Mouse (Mus musculus) midbrain, embryonic 13.5 days (tissue): ENCODE measurements around the gene Diras2. TPM values are rescaled to one million over a fixed set of nuclear protein-coding genes. Genes with fewer than 3 reads are reported as not detected.

ENCODE experiments used
- ATAC-seq: fragments of 200-750 bp; cut with Nextera tagmentation; 2 replicates; pipeline ENCODE4 v1.8.0; 2017; ENCODE audit warnings: mild to moderate bottlenecking, moderate TSS enrichment, moderate library complexity
- H3K27ac ChIP-seq: fragments of 300-500 bp; sonication (generic); 2 replicates; pipeline ENCODE4 v1.5.1; 2015; ENCODE audit warnings: inconsistent platforms, mild to moderate bottlenecking, moderate library complexity
- H3K27me3 ChIP-seq: fragments of 300-500 bp; sonication (generic); 2 replicates; pipeline ENCODE4 v1.6.1; 2015; ENCODE audit warnings: mild to moderate bottlenecking, inconsistent platforms
- H3K36me3 ChIP-seq: fragments of 300-500 bp; sonication (generic); 2 replicates; pipeline ENCODE4 v1.6.1; 2015; ENCODE audit warnings: mild to moderate bottlenecking, inconsistent platforms
- H3K4me1 ChIP-seq: fragments of 300-500 bp; sonication (generic); replicated peaks from 2 replicates; pipeline ENCODE4 v1.6.1; 2015; ENCODE audit warnings: inconsistent platforms
- H3K4me2 ChIP-seq: fragments of 300-500 bp; sonication (generic); replicated peaks from 2 replicates; pipeline ENCODE4 v1.6.1; 2015; ENCODE audit warnings: moderate library complexity, mild to moderate bottlenecking, inconsistent platforms
- H3K4me3 ChIP-seq: fragments of 300-500 bp; sonication (generic); replicated peaks from 2 replicates; pipeline ENCODE4 v1.5.1; 2015; ENCODE audit warnings: mild to moderate bottlenecking, inconsistent platforms
- H3K9ac ChIP-seq: fragments of 300-500 bp; sonication (generic); replicated peaks from 2 replicates; pipeline ENCODE4 v1.6.1; 2015; ENCODE audit warnings: mild to moderate bottlenecking, inconsistent platforms
- H3K9me3 ChIP-seq: fragments of 300-500 bp; sonication (generic); 2 replicates; pipeline ENCODE4 v1.6.1; 2016; ENCODE audit warnings: mild to moderate bottlenecking, inconsistent platforms
- WGBS: fragments of 180-500 bp; shearing (Covaris S2); methylation state at CpG from one replicate; pipeline ENCODE4 v1.1.7; 2015; 5-methylcytosine and 5-hydroxymethylcytosine counted together
- polyA plus RNA-seq: library from polyadenylated mRNA; unstranded; fragments of >200 nt; fragmentation: Nextera tagmentation; extraction: Ambion mirVana; gene quantifications from 2 replicates; pipeline ENCODE4 v1.2.1, GENCODE M21; 2015

The Diras2 gene
- polyA plus RNA-seq, 1 experiment from 2014 or later = 1.8 TPM

DNA sequence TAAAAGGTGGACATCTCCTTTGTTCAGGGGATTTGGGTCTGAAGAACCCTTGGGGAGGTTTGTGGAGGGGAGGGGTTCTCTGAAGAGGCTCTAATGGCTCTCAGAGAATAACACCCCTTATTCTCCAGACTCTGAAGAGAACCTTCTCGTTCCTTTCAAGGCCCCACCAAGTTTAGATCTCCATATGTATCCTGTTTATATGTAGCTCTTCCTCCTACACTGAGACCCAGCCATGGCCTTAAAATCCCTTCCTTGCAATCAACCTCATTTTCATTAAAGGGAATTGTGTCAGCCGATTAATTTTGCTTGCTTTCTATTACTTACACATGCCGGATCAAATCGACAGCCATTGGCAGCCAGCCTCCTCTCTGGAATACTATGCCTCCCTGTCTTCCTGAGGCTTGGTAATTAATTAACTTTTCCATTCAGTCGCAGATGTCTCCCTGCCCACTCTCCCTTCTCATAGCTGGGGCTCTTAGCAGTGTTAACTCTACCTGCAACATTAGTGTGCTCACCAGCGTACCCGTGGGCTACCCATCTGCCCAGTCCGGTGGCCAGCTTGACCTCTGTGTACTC lies 38.2 kb upstream of the Diras2 start:
- Histone ChIP-seq H3K27me3 (peaks cover 4% of the 10 kb centered on the region; the same call in 1 of the 2 replicates), H3K9me3 (no peaks in the 10 kb centered on the region), H3K36me3 (no peaks in the 10 kb centered on the region), H3K9ac (no peak overlapping the region), H3K4me1 (peaks cover 6% of the 10 kb centered on the region; the same call in 1 of the 2 replicates), H3K4me2 (no peak overlapping the region), H3K27ac (no peak overlapping the region), H3K4me3 (no peak overlapping the region)
- WGBS = 61% methylated on average over 8 of the region's 8 CpGs
- ATAC-seq = no peak

DNA sequence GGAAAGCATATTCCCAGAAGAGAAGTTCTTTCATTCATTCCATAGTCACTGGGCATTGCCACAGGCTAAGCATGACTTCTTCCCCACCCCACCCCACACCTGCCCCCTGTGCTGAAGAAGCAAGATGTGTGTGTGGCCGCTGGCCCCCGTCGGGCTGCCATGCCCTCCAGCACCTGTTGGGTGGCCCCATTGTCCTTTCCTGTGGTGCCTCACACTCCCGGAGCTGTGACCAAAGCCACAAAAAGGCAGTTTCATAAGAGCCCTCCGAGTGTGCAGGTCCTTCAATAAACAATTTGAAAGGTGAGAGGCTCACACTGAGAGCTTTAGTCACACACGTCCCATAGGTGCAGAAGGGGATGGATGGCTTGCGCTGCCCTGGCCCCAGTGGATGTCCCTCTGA lies 35.7 kb upstream of the Diras2 start:
- no peak overlapping the region for H3K9ac ChIP-seq
- H3K4me2 ChIP-seq = no peak overlapping the region
- WGBS = 71% methylated on average over 7 of the region's 7 CpGs
- peaks cover 19% of the 10 kb centered on the region for H3K4me1 ChIP-seq
- no peak overlapping the region for H3K27ac ChIP-seq
- no peaks in the 10 kb centered on the region for H3K9me3 ChIP-seq
- no peak overlapping the region for H3K4me3 ChIP-seq
- H3K36me3 ChIP-seq = no peaks in the 10 kb centered on the region
- ATAC-seq = no peak
- peaks cover 15% of the 10 kb centered on the region for H3K27me3 ChIP-seq

DNA sequence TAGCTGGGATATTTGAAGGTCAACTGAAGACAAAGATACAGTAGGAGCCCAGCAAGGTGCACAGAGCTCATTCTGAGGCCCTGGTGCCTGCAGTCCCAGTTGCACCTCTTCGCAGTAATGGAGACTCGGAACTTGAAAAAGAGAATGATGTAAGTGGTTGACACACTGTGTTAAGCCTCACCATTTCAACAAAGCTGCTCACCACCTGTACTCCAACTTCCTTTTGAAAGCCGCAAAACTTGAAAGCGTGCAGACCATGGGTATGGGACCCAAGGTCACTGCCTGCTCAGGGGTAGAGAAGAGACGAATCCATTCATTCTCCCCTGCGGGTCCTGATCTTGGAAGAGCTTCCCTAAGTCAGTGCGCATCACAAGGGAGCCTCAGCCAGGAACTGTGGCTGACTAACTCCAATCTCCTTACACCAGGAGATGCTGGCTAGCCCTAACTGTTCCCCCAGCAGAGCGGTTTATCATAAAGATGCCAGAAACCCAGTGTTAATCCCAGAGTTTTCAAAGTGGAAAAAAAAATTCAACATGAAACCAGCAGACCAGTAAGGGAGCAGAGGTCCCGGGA lies 35.2 kb upstream of the Diras2 start:
- no peak for ATAC-seq
- WGBS = 87% methylated on average over 9 of the region's 9 CpGs

DNA sequence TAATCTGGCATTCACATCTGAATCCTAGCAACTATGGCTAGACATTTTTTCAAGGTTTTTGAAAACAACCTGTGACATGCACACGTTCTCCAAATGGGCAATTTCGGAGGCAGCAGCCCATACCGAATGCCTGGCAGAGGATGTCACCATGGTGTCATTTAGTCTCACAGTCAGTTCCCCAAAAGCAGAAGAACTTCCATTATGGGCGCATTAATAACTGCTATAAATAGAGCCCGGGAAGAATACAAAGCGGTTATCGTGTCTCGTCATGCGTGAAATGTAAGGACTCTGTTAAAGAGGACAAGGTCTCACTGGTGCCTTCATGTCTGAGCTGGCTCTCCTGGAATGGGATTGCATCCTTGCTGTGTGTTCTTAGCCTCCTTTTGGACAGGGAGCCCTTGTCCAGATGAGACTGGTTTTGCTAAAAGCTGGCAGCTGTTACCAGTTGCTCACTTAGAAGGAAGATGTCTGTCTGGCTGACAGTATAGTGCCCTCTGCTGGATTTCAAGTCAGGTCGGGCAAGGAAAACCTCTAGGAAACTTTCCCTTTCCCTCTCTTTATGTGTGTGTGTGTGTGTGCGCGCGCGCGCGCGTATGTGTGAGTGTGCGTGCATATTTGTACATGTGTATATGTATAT lies 34.1 kb upstream of the Diras2 start:
- WGBS = 76% methylated on average over 18 of the region's 18 CpGs
- peak; percentile 28; the same call in 1 of the 2 replicates for ATAC-seq
- H3K4me1 ChIP-seq = peaks cover 29% of the 10 kb centered on the region
- no peaks in the 10 kb centered on the region for H3K36me3 ChIP-seq
- no peak overlapping the region for H3K4me3 ChIP-seq
- H3K27me3 ChIP-seq = peaks cover 16% of the 10 kb centered on the region
- H3K9me3 ChIP-seq = no peaks in the 10 kb centered on the region
- H3K27ac ChIP-seq = no peak overlapping the region
- H3K9ac ChIP-seq = no peak overlapping the region
- H3K4me2 ChIP-seq = no peak overlapping the region

More for the DNA sequence above, 35.2 kb upstream of the Diras2 start:
- no peaks in the 10 kb centered on the region for H3K36me3 ChIP-seq
- no peak overlapping the region for H3K4me3 ChIP-seq
- no peaks in the 10 kb centered on the region for H3K9me3 ChIP-seq
- no peak overlapping the region for H3K27ac ChIP-seq
- H3K4me2 ChIP-seq = no peak overlapping the region
- peaks cover 15% of the 10 kb centered on the region for H3K27me3 ChIP-seq
- no peak overlapping the region for H3K9ac ChIP-seq
- peaks cover 24% of the 10 kb centered on the region for H3K4me1 ChIP-seq

DNA sequence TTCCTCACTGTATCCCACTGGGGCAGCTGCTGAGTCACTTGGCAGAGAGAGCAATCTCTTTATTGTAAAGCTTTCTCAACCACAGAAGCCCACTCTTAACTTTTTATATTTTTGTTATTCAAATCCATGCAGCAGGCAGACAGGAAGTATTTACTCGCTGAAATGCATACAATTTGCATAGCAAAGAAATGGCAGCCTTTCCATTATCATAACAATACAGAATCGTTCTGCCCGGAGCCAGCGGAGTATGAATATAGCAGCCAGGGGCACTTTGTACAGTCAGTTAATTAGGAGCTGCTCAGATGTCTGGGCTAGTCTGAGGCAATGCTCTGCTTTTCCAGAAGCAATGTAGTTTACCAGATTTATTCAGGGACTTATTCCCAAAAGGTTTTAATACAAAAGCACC lies 31.1 kb upstream of the Diras2 start:
- Histone ChIP-seq H3K36me3 (no peaks in the 10 kb centered on the region), H3K4me2 (no peak overlapping the region), H3K4me1 (peaks cover 29% of the 10 kb centered on the region), H3K27ac (0 out of 2 replicates have a peak overlapping the region, but pooled peaks have one; percentile 27), H3K9me3 (no peaks in the 10 kb centered on the region), H3K9ac (no peak overlapping the region), H3K27me3 (peaks cover 27% of the 10 kb centered on the region), H3K4me3 (no peak overlapping the region)
- WGBS = 6% methylated on average over 4 of the region's 4 CpGs
- peak; percentile 82; the same call in 1 of the 2 replicates for ATAC-seq

DNA sequence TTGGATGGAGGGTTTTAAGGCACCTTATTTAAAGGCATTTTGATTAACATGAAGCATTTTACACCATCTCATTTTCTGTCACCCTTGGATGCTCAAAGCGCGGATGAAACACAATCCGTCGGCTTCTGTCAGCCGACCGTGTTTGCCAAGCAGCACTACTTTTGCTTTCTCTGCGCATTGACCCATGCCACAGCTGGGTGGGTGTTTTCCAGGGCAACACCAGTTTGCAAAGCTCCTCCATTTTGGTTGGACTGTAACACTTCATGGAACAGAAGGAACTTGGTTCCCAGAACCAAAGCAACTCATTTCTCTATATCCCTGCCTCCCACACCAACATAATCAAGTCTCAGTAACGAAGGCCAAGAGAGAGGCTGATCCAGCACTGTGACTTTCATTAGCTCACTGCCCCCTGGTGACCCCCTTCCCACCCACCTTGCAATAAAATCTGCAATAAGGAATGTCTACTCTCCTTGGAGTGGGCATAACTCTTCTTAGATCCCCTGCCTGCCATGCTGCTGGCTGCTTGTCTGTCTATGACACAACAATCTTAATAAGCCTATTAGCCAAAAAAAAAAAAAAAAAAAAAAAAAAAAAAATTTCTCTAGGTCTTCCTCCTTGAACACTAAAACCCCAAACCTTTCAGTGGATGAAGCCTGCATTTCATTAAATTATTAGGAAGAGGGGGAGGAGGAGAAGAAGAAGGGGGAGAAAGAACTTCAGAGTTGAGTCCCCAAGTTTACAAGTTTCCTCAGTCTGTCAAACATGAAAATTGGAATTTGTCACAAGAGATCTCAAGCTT lies 30.5 kb upstream of the Diras2 start:
- Histone ChIP-seq H3K4me2 (no peak overlapping the region), H3K9me3 (no peaks in the 10 kb centered on the region), H3K27ac (no peak overlapping the region), H3K4me1 (peaks cover 29% of the 10 kb centered on the region), H3K4me3 (no peak overlapping the region), H3K27me3 (peaks cover 22% of the 10 kb centered on the region), H3K36me3 (no peaks in the 10 kb centered on the region), H3K9ac (no peak overlapping the region)
- 74% methylated on average over 8 of the region's 8 CpGs for WGBS
- ATAC-seq = no peak

DNA sequence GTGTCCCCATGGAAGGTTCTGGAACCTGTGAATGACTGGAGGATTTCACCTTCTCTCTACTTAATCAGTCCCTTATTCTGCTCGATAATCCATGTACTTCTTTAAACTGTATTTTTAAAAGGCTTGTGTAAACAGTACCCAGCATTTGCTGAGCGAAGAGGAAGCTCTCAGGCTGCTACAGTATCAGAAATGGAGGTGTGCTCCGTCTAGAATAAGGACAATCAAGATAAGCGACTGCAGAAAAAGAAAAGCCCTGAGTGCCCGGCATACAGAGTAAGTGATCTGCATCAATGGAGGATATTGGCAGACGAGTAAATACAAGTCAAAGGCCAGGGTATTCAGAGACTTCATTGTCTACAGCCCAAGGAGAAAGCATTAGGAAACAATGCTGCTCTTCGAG lies 26.3 kb upstream of the Diras2 start:
- 60% methylated on average over 7 of the region's 7 CpGs for WGBS
- no peak for ATAC-seq
- H3K9ac ChIP-seq = no peak overlapping the region
- H3K4me3 ChIP-seq = no peak overlapping the region
- peaks cover 11% of the 10 kb centered on the region; the same call in 1 of the 2 replicates for H3K27me3 ChIP-seq
- no peak overlapping the region for H3K4me2 ChIP-seq
- H3K4me1 ChIP-seq = peaks cover 17% of the 10 kb centered on the region
- no peak overlapping the region for H3K27ac ChIP-seq
- H3K9me3 ChIP-seq = no peaks in the 10 kb centered on the region
- H3K36me3 ChIP-seq = no peaks in the 10 kb centered on the region

DNA sequence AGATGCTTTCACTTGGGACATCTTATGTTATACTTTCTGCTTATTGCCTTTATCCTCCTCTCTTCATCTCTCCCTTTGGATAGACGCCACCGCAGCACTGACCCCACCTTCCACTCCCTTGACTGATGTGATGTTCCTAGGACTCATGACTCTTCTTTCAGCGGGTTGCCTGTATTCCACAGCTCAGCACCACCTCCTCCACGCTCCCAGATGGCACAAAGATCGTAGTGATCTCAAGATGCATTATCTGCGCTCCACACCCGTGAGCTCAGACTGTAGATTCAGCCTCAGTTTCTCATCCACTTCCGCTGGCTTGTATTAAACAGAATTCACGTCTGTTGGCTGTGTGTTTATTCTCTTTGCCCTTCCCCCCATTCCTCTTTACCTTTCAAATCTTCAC lies 23.6 kb upstream of the Diras2 start:
- H3K4me1 ChIP-seq = no peaks in the 10 kb centered on the region
- 89% methylated on average over 9 of the region's 9 CpGs for WGBS
- no peak for ATAC-seq
- no peaks in the 10 kb centered on the region for H3K9me3 ChIP-seq
- H3K36me3 ChIP-seq = no peaks in the 10 kb centered on the region
- H3K4me3 ChIP-seq = no peak overlapping the region
- peaks cover 6% of the 10 kb centered on the region; the same call in 1 of the 2 replicates for H3K27me3 ChIP-seq
- no peak overlapping the region for H3K4me2 ChIP-seq
- no peak overlapping the region for H3K9ac ChIP-seq
- no peak overlapping the region for H3K27ac ChIP-seq

DNA sequence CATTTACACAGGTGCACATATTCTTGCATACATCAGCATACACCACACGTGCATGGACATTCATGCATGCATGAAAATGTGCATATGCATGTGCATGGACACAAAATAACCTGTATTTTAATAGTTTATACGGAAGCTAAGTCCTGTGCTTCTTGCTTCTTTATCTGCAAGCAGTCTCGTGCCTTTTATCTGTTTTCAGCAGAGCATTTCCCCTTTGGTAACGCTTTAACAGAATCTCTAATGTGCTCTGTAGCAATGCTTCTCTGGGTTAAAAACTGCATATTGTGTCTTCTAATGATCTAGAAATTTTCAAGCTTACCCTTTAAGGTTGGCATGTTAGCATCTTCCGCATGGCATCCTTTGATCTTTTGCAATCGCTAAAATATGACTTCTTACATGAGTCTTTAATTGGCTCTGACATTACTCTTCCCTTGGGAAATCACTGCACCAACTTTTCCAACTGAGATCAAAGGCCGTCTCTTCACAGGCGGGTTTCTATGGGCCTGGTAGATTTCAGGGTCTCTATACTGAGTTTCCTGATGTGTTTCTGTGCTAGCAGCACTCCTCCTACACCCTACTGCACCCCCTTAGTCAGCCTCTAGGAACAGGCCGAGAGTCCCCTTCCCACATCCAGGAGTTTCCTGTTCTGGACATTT lies 21.9 kb upstream of the Diras2 start:
- Histone ChIP-seq H3K36me3 (no peaks in the 10 kb centered on the region), H3K9ac (no peak overlapping the region), H3K9me3 (no peaks in the 10 kb centered on the region), H3K4me3 (no peak overlapping the region), H3K27me3 (no peaks in the 10 kb centered on the region), H3K4me2 (no peak overlapping the region), H3K4me1 (no peaks in the 10 kb centered on the region), H3K27ac (no peak overlapping the region)
- 70% methylated on average over 9 of the region's 9 CpGs for WGBS
- no peak for ATAC-seq

DNA sequence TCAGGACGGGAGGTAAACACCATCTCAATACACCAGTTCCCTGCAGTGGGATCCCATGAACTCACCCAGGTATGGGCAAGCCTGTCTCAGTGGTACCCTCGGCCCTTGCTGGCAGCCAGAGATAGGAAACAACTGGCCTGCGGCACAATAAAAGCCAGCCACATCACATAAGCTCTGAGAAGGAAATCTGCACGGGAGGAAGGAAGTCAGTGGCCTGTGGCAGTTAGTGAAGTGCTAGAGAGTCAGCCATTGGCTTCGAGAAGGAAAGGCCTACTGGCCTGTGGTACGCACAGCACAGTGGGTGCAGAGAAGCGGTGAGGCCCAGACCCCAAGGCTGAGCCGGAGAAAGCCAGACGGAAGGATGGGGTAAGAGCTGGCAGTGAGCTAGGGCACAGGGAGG lies 20.2 kb upstream of the Diras2 start:
- WGBS = 82% methylated on average over 9 of the region's 9 CpGs
- no peaks in the 10 kb centered on the region for H3K9me3 ChIP-seq
- no peak overlapping the region for H3K4me2 ChIP-seq

DNA sequence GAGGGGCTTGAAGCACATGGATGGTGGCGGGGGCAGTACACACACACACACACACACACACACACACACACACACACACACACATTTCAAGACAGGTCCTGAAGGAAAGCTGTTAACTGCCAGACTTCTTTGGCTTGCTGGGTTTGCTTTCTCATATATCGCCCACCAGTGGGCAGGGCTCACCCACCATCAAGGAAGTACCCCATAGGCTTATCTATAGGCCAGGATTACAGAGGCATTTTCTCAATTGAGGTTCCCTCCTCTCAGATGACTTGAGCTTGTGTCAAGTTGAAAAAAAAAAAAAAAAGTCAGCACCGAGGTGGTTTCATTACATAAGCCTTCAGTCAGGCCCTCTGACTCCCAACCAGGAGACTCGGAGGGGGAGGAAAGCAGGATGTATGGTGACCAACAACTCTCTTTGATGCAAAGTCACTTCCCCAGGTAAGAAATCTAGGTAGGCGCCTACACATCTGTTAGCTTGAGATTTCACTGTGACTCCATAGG lies 19.7 kb upstream of the Diras2 start:
- no peak for ATAC-seq
- WGBS = 77% methylated on average over 4 of the region's 5 CpGs
- H3K9me3 ChIP-seq = no peaks in the 10 kb centered on the region

More for the DNA sequence above, 20.2 kb upstream of the Diras2 start:
- no peak for ATAC-seq
- no peaks in the 10 kb centered on the region for H3K27me3 ChIP-seq
- H3K9ac ChIP-seq = no peak overlapping the region
- H3K4me3 ChIP-seq = no peak overlapping the region
- no peaks in the 10 kb centered on the region for H3K36me3 ChIP-seq
- H3K27ac ChIP-seq = no peak overlapping the region
- no peaks in the 10 kb centered on the region for H3K4me1 ChIP-seq

More for the DNA sequence above, 19.7 kb upstream of the Diras2 start:
- Histone ChIP-seq H3K4me3 (no peak overlapping the region), H3K27ac (no peak overlapping the region), H3K4me1 (no peaks in the 10 kb centered on the region), H3K9ac (no peak overlapping the region), H3K27me3 (no peaks in the 10 kb centered on the region), H3K4me2 (no peak overlapping the region), H3K36me3 (no peaks in the 10 kb centered on the region)
